Mouse (Mus musculus): ENCODE measurements at regions not wholly inside any gene's neighbourhood (a gene's known extent, or its start where the extent isn't known, plus 50 kb on each side); places are given as distances from the start of the nearest gene placed in this dataset.

- no peak for DNase-seq (ENCODE audit: inconsistent age in 2 of 2, low spot score in 1 of 2)
Observed at GRCm38 (mm10) chr8:49441270-49441669, 597.5 kb upstream of the Tenm3 start.

- DNase-seq (ENCODE audit: inconsistent age in 2 of 2, low spot score in 1 of 2), result no peak
Observed at GRCm38 (mm10) chr8:49396519-49396918, 552.8 kb upstream of the Tenm3 start.

- DNase-seq (ENCODE audit: inconsistent age in 2 of 2, low spot score in 1 of 2), result no peak
Observed at GRCm38 (mm10) chr8:49395029-49395428, 551.3 kb upstream of the Tenm3 start.

GRCm38 (mm10) chr8:49389525-49389924, 545.8 kb upstream of the Tenm3 start:
- DNase-seq (ENCODE audit: inconsistent age in 2 of 2, low spot score in 1 of 2), result no peak

GRCm38 (mm10) chr8:49387587-49387986, 543.8 kb upstream of the Tenm3 start:
- no peak for DNase-seq (ENCODE audit: inconsistent age in 2 of 2, low spot score in 1 of 2)

GRCm38 (mm10) chr8:49372686-49373085, 528.9 kb upstream of the Tenm3 start:
- DNase-seq (ENCODE audit: inconsistent age in 2 of 2, low spot score in 1 of 2), result no peak

- no peak for DNase-seq (ENCODE audit: inconsistent age in 2 of 2, low spot score in 1 of 2)
Observed at GRCm38 (mm10) chr8:49362682-49363081, 518.9 kb upstream of the Tenm3 start.

- DNase-seq (ENCODE audit: inconsistent age in 2 of 2, low spot score in 1 of 2), result no peak
Observed at GRCm38 (mm10) chr8:49361443-49361842, 517.7 kb upstream of the Tenm3 start.

GRCm38 (mm10) chr8:49360121-49360520, 516.4 kb upstream of the Tenm3 start:
- no peak for DNase-seq (ENCODE audit: inconsistent age in 2 of 2, low spot score in 1 of 2)

- DNase-seq (ENCODE audit: inconsistent age in 2 of 2, low spot score in 1 of 2), result no peak
Observed at GRCm38 (mm10) chr8:49359671-49360070, 515.9 kb upstream of the Tenm3 start.

GRCm38 (mm10) chr8:49348602-49349001, 504.9 kb upstream of the Tenm3 start:
- no peak for DNase-seq (ENCODE audit: inconsistent age in 2 of 2, low spot score in 1 of 2)

- no peak for DNase-seq (ENCODE audit: inconsistent age in 2 of 2, low spot score in 1 of 2)
Observed at GRCm38 (mm10) chr8:49338716-49339115, 495.0 kb upstream of the Tenm3 start.

- DNase-seq (ENCODE audit: inconsistent age in 2 of 2, low spot score in 1 of 2), result no peak
Observed at GRCm38 (mm10) chr8:49326980-49327379, 483.2 kb upstream of the Tenm3 start.

- no peak for DNase-seq (ENCODE audit: inconsistent age in 2 of 2, low spot score in 1 of 2)
Observed at GRCm38 (mm10) chr8:49321404-49321803, 477.7 kb upstream of the Tenm3 start.

GRCm38 (mm10) chr8:49313483-49314278, 469.9 kb upstream of the Tenm3 start:
- peak; percentile 4 to 46 for DNase-seq (ENCODE audit: inconsistent age in 2 of 2, low spot score in 1 of 2)

- DNase-seq (ENCODE audit: inconsistent age in 2 of 2, low spot score in 1 of 2), result peak in 1 of 2 experiments; percentile 18
Observed at GRCm38 (mm10) chr8:49312816-49313215, 469.1 kb upstream of the Tenm3 start.

- DNase-seq (ENCODE audit: inconsistent age in 2 of 2, low spot score in 1 of 2), result peak in 1 of 2 experiments; percentile 18
Observed at GRCm38 (mm10) chr8:49282401-49282800, 438.6 kb upstream of the Tenm3 start.

GRCm38 (mm10) chr8:49281254-49281653, 437.5 kb upstream of the Tenm3 start:
- no peak for DNase-seq (ENCODE audit: inconsistent age in 2 of 2, low spot score in 1 of 2)

- no peak for DNase-seq (ENCODE audit: inconsistent age in 2 of 2, low spot score in 1 of 2)
Observed at GRCm38 (mm10) chr8:49274031-49274430, 430.3 kb upstream of the Tenm3 start.

- DNase-seq (ENCODE audit: inconsistent age in 2 of 2, low spot score in 1 of 2), result no peak
Observed at GRCm38 (mm10) chr8:49273109-49273508, 429.4 kb upstream of the Tenm3 start.

- DNase-seq (ENCODE audit: inconsistent age in 2 of 2, low spot score in 1 of 2), result no peak
Observed at GRCm38 (mm10) chr8:49263416-49263815, 419.7 kb upstream of the Tenm3 start.

GRCm38 (mm10) chr8:49262797-49263196, 419.0 kb upstream of the Tenm3 start:
- DNase-seq (ENCODE audit: inconsistent age in 2 of 2, low spot score in 1 of 2), result no peak

- DNase-seq (ENCODE audit: inconsistent age in 2 of 2, low spot score in 1 of 2), result no peak
Observed at GRCm38 (mm10) chr8:49255954-49256353, 412.2 kb upstream of the Tenm3 start.

All from adrenal gland, adult (tissue).